Mouse (Mus musculus) midbrain, embryonic 11.5 days (tissue): Measurements from ENCODE around the gene Cdc42ep2. TPM values are rescaled to one million over a fixed set of nuclear protein-coding genes. Genes with fewer than 3 reads are reported as not detected.

Source experiments
- ATAC-seq: fragments of 200-750 bp; cut with Nextera tagmentation; 2 replicates; pipeline ENCODE4 v1.8.0; 2017; ENCODE audit warnings: moderate TSS enrichment, moderate library complexity; ENCODE audit not compliant: low FRiP score
- DNase-seq: peaks from one replicate; pipeline ENCODE4 v3.0.0; 2015; ENCODE audit warnings: low spot score; ENCODE audit errors: missing footprints
- H3K27ac ChIP-seq: fragments of 300-500 bp; sonication (generic); 2 replicates; pipeline ENCODE4 v1.5.1; 2014; ENCODE audit warnings: low read depth, low read length
- H3K27me3 ChIP-seq: fragments of 300-500 bp; sonication (generic); 2 replicates; pipeline ENCODE4 v1.6.1; 2014; ENCODE audit warnings: mild to moderate bottlenecking, low read length, moderate library complexity, mixed read lengths; ENCODE audit not compliant: control insufficient read depth, insufficient read depth
- H3K36me3 ChIP-seq: fragments of 300-500 bp; sonication (generic); 2 replicates; pipeline ENCODE4 v1.6.1; 2014; ENCODE audit warnings: mild to moderate bottlenecking, low read length, moderate library complexity, mixed read lengths; ENCODE audit not compliant: control insufficient read depth, insufficient read depth
- H3K4me1 ChIP-seq: fragments of 300-500 bp; sonication (generic); 2 replicates; pipeline ENCODE4 v1.6.1; 2014; ENCODE audit warnings: low read length; ENCODE audit not compliant: control insufficient read depth, insufficient read depth
- H3K4me2 ChIP-seq: fragments of 300-500 bp; sonication (generic); 2 replicates; pipeline ENCODE4 v1.6.1; 2014; ENCODE audit warnings: mild to moderate bottlenecking, moderate library complexity
- H3K4me3 ChIP-seq: fragments of 300-500 bp; sonication (generic); 2 replicates; pipeline ENCODE4 v1.5.1; 2014; ENCODE audit warnings: low read depth, low read length
- H3K9ac ChIP-seq: fragments of 300-500 bp; sonication (generic); 2 replicates; pipeline ENCODE4 v1.6.1; 2014; ENCODE audit warnings: low read length
- H3K9me3 ChIP-seq: fragments of 300-500 bp; sonication (generic); 2 replicates; pipeline ENCODE4 v1.6.1; 2016; ENCODE audit warnings: low read length; ENCODE audit not compliant: control insufficient read depth
- WGBS: fragments of 180-500 bp; shearing (Covaris S2); extraction: QIAGEN DNeasy Blood & Tissue Kit; methylation state at CpG from one replicate; pipeline ENCODE4 v1.1.7; 2014; 5-methylcytosine and 5-hydroxymethylcytosine counted together
- polyA plus RNA-seq: library from polyadenylated mRNA; unstranded; fragments of >200 nt; fragmentation: Nextera tagmentation; extraction: Ambion mirVana; gene quantifications from 2 replicates; pipeline ENCODE4 v1.2.1, GENCODE M21; 2014

Cdc42ep2 gene
- polyA plus RNA-seq, 1 experiment from 2014 or later: 2.5 TPM

DNA sequence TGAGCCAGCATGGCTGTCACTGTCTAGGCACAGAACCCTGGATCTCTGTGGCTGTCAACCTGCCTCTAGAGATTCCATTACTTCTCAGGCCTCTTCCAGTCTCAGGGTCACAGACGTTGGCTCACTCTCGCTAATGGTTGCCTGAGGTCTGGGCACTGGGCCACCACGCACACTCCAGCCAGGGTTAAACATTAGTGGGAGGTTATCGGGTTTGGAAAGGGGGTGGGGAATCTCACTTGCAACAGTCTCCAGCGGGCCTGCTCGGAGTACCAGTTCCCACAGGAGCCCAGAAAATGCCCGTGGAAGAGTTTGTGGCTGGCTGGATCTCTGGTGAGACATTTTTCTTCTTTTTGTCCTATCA lies 46.3 kb downstream of the Cdc42ep2 start:
- Histone ChIP-seq H3K36me3 (no peaks in the 10 kb centered on the region), H3K9me3 (no peaks in the 10 kb centered on the region), H3K4me2 (no peak overlapping the region), H3K27ac (no peak overlapping the region), H3K9ac (peak overlapping the region; percentile 10; the same call in 1 of the 2 replicates), H3K27me3 (no peaks in the 10 kb centered on the region), H3K4me3 (no peak overlapping the region), H3K4me1 (peaks cover 8% of the 10 kb centered on the region; the same call in 1 of the 2 replicates)
- 87% methylated on average over 7 of the region's 7 CpGs for WGBS
- DNase-seq (no peak), ATAC-seq (no peak)

GRCm38 (mm10) chr19:5877618-5878361 lies 46.8 kb downstream of the Cdc42ep2 start, which contains the start of gene Slc25a45:
Gene Slc25a45 (plus strand): TSS chr19:5877808.
- Histone ChIP-seq H3K27ac (no peak within 1 kb of the TSS), H3K4me2 (no peak within 1 kb of the TSS), H3K36me3 (no peaks in the 10 kb centered on the region), H3K9ac (peak within 1 kb of the TSS; percentile 32; the same call in 1 of the 2 replicates), H3K27me3 (no peaks in the 10 kb centered on the region), H3K4me1 (peaks cover 8% of the 10 kb centered on the region; the same call in 1 of the 2 replicates), H3K4me3 (no peak within 1 kb of the TSS), H3K9me3 (no peaks in the 10 kb centered on the region)
- 49% methylated on average over 15 of the region's 15 CpGs for WGBS
- ATAC-seq (peak; percentile 39; the same call in 1 of the 2 replicates), DNase-seq (peak; percentile 92)

GRCm38 (mm10) chr19:5874969-5875480 lies 49.6 kb downstream of the Cdc42ep2 start, which contains the start of gene Frmd8:
Gene Frmd8 (minus strand): TSS chr19:5875274.
- peak; percentile 90 for ATAC-seq
- H3K4me3 ChIP-seq: peak within 1 kb of the TSS; percentile 84
- H3K27me3 ChIP-seq: no peaks in the 10 kb centered on the region
- peaks cover 19% of the 10 kb centered on the region for H3K4me1 ChIP-seq
- no peaks in the 10 kb centered on the region for H3K9me3 ChIP-seq
- WGBS: under 1% methylated on average over 37 of the region's 37 CpGs
- peak; percentile 99 for DNase-seq
- H3K9ac ChIP-seq: peak within 1 kb of the TSS; percentile 86
- H3K4me2 ChIP-seq: peak within 1 kb of the TSS; percentile 89
- peak within 1 kb of the TSS; percentile 59; the same call in 1 of the 2 replicates for H3K27ac ChIP-seq
- 0 out of 2 replicates have a peak, but pooled peaks cover 2% of the 10 kb centered on the region for H3K36me3 ChIP-seq

DNA sequence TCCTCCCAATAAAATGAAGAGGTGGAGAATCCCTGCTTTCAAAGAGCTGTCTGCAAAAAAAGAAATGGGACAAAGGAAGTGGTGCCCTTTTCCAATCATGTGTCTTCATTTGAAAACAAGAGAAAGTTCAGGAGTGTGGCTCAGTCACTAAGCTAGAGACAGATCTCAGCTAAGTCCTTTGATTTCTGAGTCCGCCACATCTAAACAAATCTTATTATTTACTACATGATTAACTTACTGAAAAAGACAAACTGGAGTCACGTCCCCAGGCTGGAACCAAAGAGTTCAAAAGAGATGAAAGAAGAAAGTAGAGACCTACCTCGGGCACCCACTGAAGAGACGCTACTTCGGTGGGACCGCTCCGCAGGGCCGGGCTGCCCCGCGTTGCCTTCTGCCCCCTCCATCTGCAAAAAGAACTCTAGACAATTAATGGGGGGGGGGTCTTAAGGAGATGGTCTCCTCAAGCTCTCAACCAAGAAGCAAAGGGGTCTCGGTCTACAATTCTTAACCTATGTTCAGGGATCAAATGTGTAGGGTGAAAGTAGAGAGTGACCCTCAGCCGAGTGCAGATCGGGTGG lies 50.1 kb downstream of the Cdc42ep2 start:
- DNase-seq (no peak), ATAC-seq (no peak)
- WGBS: 12% methylated on average over 13 of the region's 13 CpGs
- H3K9me3 ChIP-seq: no peaks in the 10 kb centered on the region
- H3K4me2 ChIP-seq: peak overlapping the region; percentile 89
- peak overlapping the region; percentile 86 for H3K9ac ChIP-seq
- peaks cover 19% of the 10 kb centered on the region for H3K4me1 ChIP-seq
- peak overlapping the region; percentile 84 for H3K4me3 ChIP-seq
- H3K27me3 ChIP-seq: no peaks in the 10 kb centered on the region
- peaks cover 3% of the 10 kb centered on the region; the same call in 1 of the 2 replicates for H3K36me3 ChIP-seq
- H3K27ac ChIP-seq: no peak overlapping the region; the same call in 1 of the 2 replicates

DNA sequence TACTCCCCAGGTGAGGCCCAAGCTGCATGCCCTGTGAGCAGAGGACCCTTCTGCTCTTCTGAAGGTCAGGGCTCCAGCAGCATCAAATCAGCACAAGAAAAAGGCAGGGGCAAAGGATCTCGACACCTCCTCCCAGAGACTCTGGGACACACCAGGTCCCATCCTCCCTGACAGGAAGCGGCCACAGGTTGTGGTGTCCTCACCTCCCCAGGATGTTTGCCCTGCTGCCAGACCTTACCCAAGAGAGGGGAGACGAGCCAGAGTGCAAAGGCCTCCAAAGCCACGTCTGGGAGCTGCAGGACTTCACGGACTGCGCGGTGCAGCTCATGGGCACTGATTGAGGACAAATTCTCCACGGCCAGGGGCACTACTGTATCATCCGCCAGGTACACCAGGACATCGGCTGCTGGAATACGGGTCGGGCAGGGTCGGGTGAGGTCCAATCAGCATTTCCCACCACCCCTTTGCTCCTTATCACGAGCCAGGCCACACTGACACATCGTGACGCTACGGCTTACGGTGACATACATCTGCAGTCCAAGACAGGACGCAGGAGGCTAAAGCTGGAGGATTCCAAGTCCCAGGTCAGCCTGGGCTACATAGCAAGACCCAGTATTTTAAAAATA lies 51.6 kb downstream of the Cdc42ep2 start:
- no peaks in the 10 kb centered on the region for H3K9me3 ChIP-seq
- H3K4me3 ChIP-seq: no peak overlapping the region
- 90% methylated on average over 19 of the region's 19 CpGs for WGBS
- H3K4me2 ChIP-seq: no peak overlapping the region
- H3K27me3 ChIP-seq: no peaks in the 10 kb centered on the region
- H3K36me3 ChIP-seq: peaks cover 5% of the 10 kb centered on the region; the same call in 1 of the 2 replicates
- no peak overlapping the region; the same call in 1 of the 2 replicates for H3K9ac ChIP-seq
- peaks cover 19% of the 10 kb centered on the region for H3K4me1 ChIP-seq
- H3K27ac ChIP-seq: no peak overlapping the region
- no peak for DNase-seq
- ATAC-seq: no peak

DNA sequence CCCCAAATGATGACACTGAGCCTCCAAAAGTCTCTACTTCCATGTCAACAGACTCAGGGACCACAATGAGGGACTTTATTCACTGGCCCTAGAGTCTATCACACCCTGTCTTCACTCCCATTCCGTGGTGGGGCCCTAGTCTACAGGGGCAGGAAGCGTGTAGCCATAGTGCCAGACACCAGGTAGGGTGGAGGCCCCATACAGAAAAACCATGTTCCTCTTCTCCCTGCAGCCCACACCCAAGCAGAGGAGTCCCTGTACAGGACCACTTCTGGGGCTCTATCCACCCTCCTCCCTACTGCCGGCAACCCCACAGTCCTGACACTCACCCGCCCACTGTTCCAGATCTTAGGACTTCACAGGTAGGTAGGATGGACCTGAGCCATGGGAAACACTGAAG lies 52.1 kb downstream of the Cdc42ep2 start:
- Histone ChIP-seq H3K4me1 (peaks cover 19% of the 10 kb centered on the region), H3K4me3 (no peak overlapping the region), H3K27ac (no peak overlapping the region), H3K9ac (no peak overlapping the region), H3K4me2 (no peak overlapping the region), H3K9me3 (no peaks in the 10 kb centered on the region), H3K36me3 (peaks cover 5% of the 10 kb centered on the region; the same call in 1 of the 2 replicates), H3K27me3 (no peaks in the 10 kb centered on the region)
- DNase-seq (no peak), ATAC-seq (no peak)
- 93% methylated on average over 4 of the region's 4 CpGs for WGBS

- Histone ChIP-seq H3K4me1 (peaks cover 19% of the 10 kb centered on the region), H3K9ac (peak overlapping the region; percentile 47; the same call in 1 of the 2 replicates), H3K9me3 (no peaks in the 10 kb centered on the region), H3K27me3 (no peaks in the 10 kb centered on the region), H3K27ac (no peak overlapping the region; the same call in 1 of the 2 replicates), H3K36me3 (peaks cover 5% of the 10 kb centered on the region; the same call in 1 of the 2 replicates), H3K4me3 (no peak overlapping the region), H3K4me2 (no peak overlapping the region)
- ATAC-seq: no peak; the same call in 1 of the 2 replicates
- whole genome bisulfite sequencing: 74% methylated on average over 6 of the region's 6 CpGs
- DNase-seq: no peak
Measured at GRCm38 (mm10) chr19:5871683-5872082, 52.9 kb downstream of the Cdc42ep2 start.

DNA sequence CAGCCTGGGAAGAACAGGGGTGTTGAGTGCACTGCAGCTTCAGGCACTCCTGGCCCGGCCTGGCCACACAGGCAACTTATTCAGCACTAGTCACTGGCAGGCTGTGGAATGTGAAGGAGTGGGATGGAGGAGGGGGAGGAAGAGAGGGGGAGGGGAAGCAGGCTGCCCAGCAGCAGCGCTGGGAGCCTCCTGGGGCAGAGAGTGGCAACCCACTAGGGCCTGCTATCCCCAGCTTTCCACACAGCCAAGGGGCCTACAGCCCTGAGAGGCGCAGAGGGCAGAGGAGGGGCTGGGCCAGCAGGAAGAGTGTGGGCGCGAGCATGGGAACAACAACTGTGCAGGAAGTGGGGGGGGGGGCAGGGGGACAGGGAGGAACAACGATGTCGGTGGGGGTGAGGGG lies 53.3 kb downstream of the Cdc42ep2 start:
- Histone ChIP-seq H3K27ac (peak overlapping the region; percentile 20; the same call in 1 of the 2 replicates), H3K36me3 (peaks cover 5% of the 10 kb centered on the region; the same call in 1 of the 2 replicates), H3K27me3 (no peaks in the 10 kb centered on the region), H3K4me1 (peaks cover 19% of the 10 kb centered on the region), H3K4me2 (no peak overlapping the region), H3K4me3 (no peak overlapping the region), H3K9ac (peak overlapping the region; percentile 47; the same call in 1 of the 2 replicates), H3K9me3 (no peaks in the 10 kb centered on the region)
- WGBS: 12% methylated on average over 7 of the region's 7 CpGs
- DNase-seq (peak; percentile 86), ATAC-seq (peak; percentile 44)
